Mouse (Mus musculus) brain, embryonic 18.5 days (tissue): ENCODE results near the gene Gpr162.
"Not testable (repeated sequence)": the region's sequence is repeated elsewhere in the genome, so short reads cannot be mapped to it uniquely, and the experiment has no call there.

ENCODE experiments used
- DNase-seq: peaks from one replicate; pipeline ENCODE4 v3.0.0-alpha.2; 2012; ENCODE audit warnings: low read depth, low spot score

The Gpr162 gene

GRCm38 (mm10) chr6:124811701-124812560, 51.9 kb downstream of the Gpr162 start:
- no peak for DNase-seq

- DNase-seq = no peak
Measured at GRCm38 (mm10) chr6:124811403-124811665, 52.4 kb downstream of the Gpr162 start.

GRCm38 (mm10) chr6:124810566-124811402, 53.0 kb downstream of the Gpr162 start:
- DNase-seq = not testable (repeated sequence)

- no peak for DNase-seq
Measured at GRCm38 (mm10) chr6:124809775-124810538, 53.8 kb downstream of the Gpr162 start.

- DNase-seq = no peak
Measured at GRCm38 (mm10) chr6:124809052-124809774, 54.6 kb downstream of the Gpr162 start.
